In the genomic region with DNA sequence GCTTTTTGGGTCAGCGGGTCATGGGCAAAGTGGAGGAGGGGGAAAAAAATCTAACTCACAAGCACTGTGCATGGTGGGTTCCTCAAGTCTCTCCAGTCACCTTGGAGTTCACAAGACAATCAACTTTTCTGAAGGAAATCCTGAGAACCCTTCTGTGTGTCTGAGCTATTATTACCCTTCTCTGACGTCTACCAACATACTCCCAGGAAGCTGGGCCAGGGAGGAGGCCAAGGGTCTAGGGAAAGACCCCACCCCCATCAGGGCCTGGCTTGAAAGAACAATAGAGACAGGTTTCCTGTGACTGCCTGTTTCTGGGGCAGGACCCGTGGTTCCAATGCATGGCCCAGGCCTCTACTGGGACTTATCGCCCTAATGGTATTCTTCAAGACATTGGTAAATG, we compare ENCODE assay signal across 22 mouse cellular contexts. TPM values are rescaled to one million over a fixed set of nuclear protein-coding genes. Genes with fewer than 3 reads are reported as not detected.
DNase-seq lines count a peak whose midpoint lies in the region; ATAC-seq and TF ChIP-seq lines count a peak whose summit lies in the region.
"Had no signal": no experiment of that assay in that cellular context is flagged by ENCODE, and none has a peak within 500 bp of the region (broad histone marks: within the 10 kb centered on the region; RNA-seq: fewer than 3 reads in every experiment).

No protein-coding gene starts in this region.

- H3K4me2 ChIP-seq in forebrain, postnatal 0 days (ENCODE audit: low read depth): no peak overlapping the region
- no peak overlapping the region for H3K4me2 ChIP-seq in hindbrain, embryonic 14.5 days (replicated peaks)
- no peak overlapping the region for H3K4me2 ChIP-seq in midbrain, embryonic 11.5 days
- no peak overlapping the region for H3K4me2 ChIP-seq in midbrain, postnatal 0 days (ENCODE audit: low read depth, low read length, poor library complexity, severe bottlenecking)
- H3K4me2 ChIP-seq: embryonic facial prominence, embryonic 13.5 days; forebrain, embryonic 13.5 days; heart, embryonic 13.5 days; hindbrain, embryonic 13.5 days; intestine, embryonic 15.5 days had no signal

- WGBS in forebrain, embryonic 10.5 days: 72% methylated on average over 4 of the region's 4 CpGs
- WGBS in forebrain, postnatal 0 days: 73% methylated on average over 4 of the region's 4 CpGs
- WGBS in heart, embryonic 10.5 days: 68% methylated on average over 4 of the region's 4 CpGs
- 69% methylated on average over 4 of the region's 4 CpGs for WGBS in hindbrain, embryonic 10.5 days
- WGBS in hindbrain, embryonic 14.5 days: 71% methylated on average over 4 of the region's 4 CpGs
- 70% methylated on average over 4 of the region's 4 CpGs for WGBS in midbrain, embryonic 11.5 days
- WGBS in midbrain, postnatal 0 days: 75% methylated on average over 4 of the region's 4 CpGs

- no peak overlapping the region for H3K9ac ChIP-seq in forebrain, postnatal 0 days
- no peak overlapping the region for H3K9ac ChIP-seq in hindbrain, embryonic 14.5 days
- no peak overlapping the region for H3K9ac ChIP-seq in midbrain, embryonic 11.5 days (ENCODE audit: low read length)
- H3K9ac ChIP-seq in midbrain, postnatal 0 days (replicated peaks; ENCODE audit: low read length, poor library complexity, severe bottlenecking): no peak overlapping the region
- H3K9ac ChIP-seq: embryonic facial prominence, embryonic 13.5 days; forebrain, embryonic 13.5 days; heart, embryonic 13.5 days; hindbrain, embryonic 13.5 days; intestine, embryonic 15.5 days had no signal

- DNase-seq in forebrain, embryonic 10.5 days (ENCODE audit: extremely low spot score, low spot score): no peak
- no peak for DNase-seq in forebrain, postnatal 0 days
- no peak for DNase-seq in heart, embryonic 10.5 days (ENCODE audit: low spot score)
- DNase-seq in heart, postnatal 14 days: no peak
- DNase-seq in hindbrain, embryonic 10.5 days (ENCODE audit: low spot score): no peak
- DNase-seq in hindbrain, embryonic 14.5 days (ENCODE audit: low spot score): no peak
- peak; percentile 41 for DNase-seq in midbrain, embryonic 11.5 days (ENCODE audit: low spot score, missing footprints)
- no peak for DNase-seq in midbrain, postnatal 0 days (ENCODE audit: low spot score)
- DNase-seq: adrenal gland, adult 8-10 months; B cell, adult 2 months; cerebellum, adult 11-12 months; cerebellum, adult 9-10 months; cerebellum, postnatal 25 days; heart, postnatal 4 days; kidney, adult 2 months had no signal

- H3K27ac ChIP-seq in forebrain, embryonic 10.5 days: 0 out of 2 replicates have a peak overlapping the region, but pooled peaks have one; percentile 0
- H3K27ac ChIP-seq in forebrain, postnatal 0 days (ENCODE audit: low read depth, low read length): no peak overlapping the region
- peak overlapping the region; percentile 57; the same call in 1 of the 2 replicates for H3K27ac ChIP-seq in heart, embryonic 10.5 days
- H3K27ac ChIP-seq in hindbrain, embryonic 10.5 days: peak overlapping the region; percentile 40; the same call in 1 of the 2 replicates
- no peak overlapping the region for H3K27ac ChIP-seq in hindbrain, embryonic 14.5 days
- no peak overlapping the region for H3K27ac ChIP-seq in midbrain, embryonic 11.5 days (ENCODE audit: low read depth, low read length)
- H3K27ac ChIP-seq in midbrain, postnatal 0 days (ENCODE audit: low read depth, low read length): no peak overlapping the region
- H3K27ac ChIP-seq: embryonic facial prominence, embryonic 13.5 days; forebrain, embryonic 13.5 days; hindbrain, embryonic 13.5 days; intestine, embryonic 15.5 days had no signal

- H3K9me3 ChIP-seq in forebrain, embryonic 10.5 days: no peaks in the 10 kb centered on the region
- H3K9me3 ChIP-seq in forebrain, postnatal 0 days (ENCODE audit: low read length): no peaks in the 10 kb centered on the region
- no peaks in the 10 kb centered on the region for H3K9me3 ChIP-seq in heart, embryonic 10.5 days
- no peaks in the 10 kb centered on the region for H3K9me3 ChIP-seq in hindbrain, embryonic 10.5 days
- H3K9me3 ChIP-seq in hindbrain, embryonic 14.5 days (ENCODE audit: control insufficient read depth, low read length): no peaks in the 10 kb centered on the region
- no peaks in the 10 kb centered on the region for H3K9me3 ChIP-seq in midbrain, embryonic 11.5 days (ENCODE audit: control insufficient read depth, low read length)
- no peaks in the 10 kb centered on the region for H3K9me3 ChIP-seq in midbrain, postnatal 0 days (ENCODE audit: low read length)
- H3K9me3 ChIP-seq: embryonic facial prominence, embryonic 13.5 days; forebrain, embryonic 13.5 days; G1E; heart, embryonic 13.5 days; hindbrain, embryonic 13.5 days; intestine, embryonic 15.5 days had no signal

- ATAC-seq in forebrain, postnatal 0 days: no peak
- no peak for ATAC-seq in hindbrain, embryonic 14.5 days (ENCODE audit: low FRiP score)
- no peak for ATAC-seq in midbrain, embryonic 11.5 days (ENCODE audit: low FRiP score)
- ATAC-seq in midbrain, postnatal 0 days (ENCODE audit: low FRiP score): no peak
- ATAC-seq: CD4-positive, CD25-positive, alpha-beta regulatory T cell, adult 4 months; forebrain, embryonic 13.5 days; intestine, embryonic 15.5 days had no signal

- intact Hi-C loops in heart, postnatal 14 days (cut with DNase I): no loop called here

- no peaks in the 10 kb centered on the region for H3K36me3 ChIP-seq in forebrain, embryonic 10.5 days (replicated peaks)
- no peaks in the 10 kb centered on the region for H3K36me3 ChIP-seq in forebrain, postnatal 0 days (ENCODE audit: insufficient read depth)
- no peaks in the 10 kb centered on the region for H3K36me3 ChIP-seq in heart, embryonic 10.5 days
- no peaks in the 10 kb centered on the region for H3K36me3 ChIP-seq in hindbrain, embryonic 10.5 days
- H3K36me3 ChIP-seq in hindbrain, embryonic 14.5 days (replicated peaks; ENCODE audit: control insufficient read depth, insufficient read depth): no peaks in the 10 kb centered on the region
- no peaks in the 10 kb centered on the region for H3K36me3 ChIP-seq in midbrain, embryonic 11.5 days (ENCODE audit: control insufficient read depth, insufficient read depth, low read length)
- no peaks in the 10 kb centered on the region for H3K36me3 ChIP-seq in midbrain, postnatal 0 days (ENCODE audit: insufficient read depth, low read length)
- H3K36me3 ChIP-seq: embryonic facial prominence, embryonic 13.5 days; G1E; heart, embryonic 13.5 days; hindbrain, embryonic 13.5 days; intestine, embryonic 15.5 days had no signal

- no peak for TF ChIP-seq CTCF in forebrain, postnatal 0 days (IDR thresholded peaks at IDR 0.05; ENCODE audit: low read depth)
- no peak for TF ChIP-seq CTCF in midbrain, postnatal 0 days (IDR thresholded peaks at IDR 0.05)

- H3K27me3 ChIP-seq in forebrain, embryonic 10.5 days (ENCODE audit: poor library complexity, severe bottlenecking): no peaks in the 10 kb centered on the region
- H3K27me3 ChIP-seq in forebrain, postnatal 0 days (ENCODE audit: insufficient read depth, low read length): no peaks in the 10 kb centered on the region
- no peaks in the 10 kb centered on the region for H3K27me3 ChIP-seq in heart, embryonic 10.5 days (ENCODE audit: insufficient read depth, poor library complexity, severe bottlenecking)
- no peaks in the 10 kb centered on the region for H3K27me3 ChIP-seq in hindbrain, embryonic 10.5 days (ENCODE audit: insufficient read depth, poor library complexity, severe bottlenecking)
- no peaks in the 10 kb centered on the region for H3K27me3 ChIP-seq in hindbrain, embryonic 14.5 days (ENCODE audit: control insufficient read depth, insufficient read depth, low read length)
- no peaks in the 10 kb centered on the region for H3K27me3 ChIP-seq in midbrain, embryonic 11.5 days (ENCODE audit: control insufficient read depth, insufficient read depth, low read length)
- H3K27me3 ChIP-seq in midbrain, postnatal 0 days (ENCODE audit: insufficient read depth, low read length): no peaks in the 10 kb centered on the region
- H3K27me3 ChIP-seq: embryonic facial prominence, embryonic 13.5 days; forebrain, embryonic 13.5 days; hindbrain, embryonic 13.5 days had no signal

- no peaks in the 10 kb centered on the region for H3K4me1 ChIP-seq in forebrain, embryonic 10.5 days
- no peaks in the 10 kb centered on the region for H3K4me1 ChIP-seq in forebrain, postnatal 0 days (ENCODE audit: insufficient read depth)
- H3K4me1 ChIP-seq in heart, embryonic 10.5 days: peaks cover 59% of the 10 kb centered on the region
- H3K4me1 ChIP-seq in hindbrain, embryonic 10.5 days (replicated peaks): peaks cover 5% of the 10 kb centered on the region; the same call in 1 of the 2 replicates
- H3K4me1 ChIP-seq in hindbrain, embryonic 14.5 days (replicated peaks; ENCODE audit: control insufficient read depth, insufficient read depth, low read length): no peaks in the 10 kb centered on the region
- no peaks in the 10 kb centered on the region for H3K4me1 ChIP-seq in midbrain, embryonic 11.5 days (ENCODE audit: control insufficient read depth, insufficient read depth, low read length)
- H3K4me1 ChIP-seq in midbrain, postnatal 0 days (ENCODE audit: insufficient read depth, low read length): no peaks in the 10 kb centered on the region
- H3K4me1 ChIP-seq: forebrain, embryonic 13.5 days had no signal

- H3K4me3 ChIP-seq in forebrain, embryonic 10.5 days: no peak overlapping the region
- H3K4me3 ChIP-seq in forebrain, postnatal 0 days (ENCODE audit: low read depth, low read length): no peak overlapping the region
- no peak overlapping the region for H3K4me3 ChIP-seq in heart, embryonic 10.5 days
- no peak overlapping the region for H3K4me3 ChIP-seq in hindbrain, embryonic 10.5 days
- H3K4me3 ChIP-seq in hindbrain, embryonic 14.5 days (replicated peaks; ENCODE audit: low read length): no peak overlapping the region
- no peak overlapping the region for H3K4me3 ChIP-seq in midbrain, embryonic 11.5 days (ENCODE audit: low read depth, low read length)
- H3K4me3 ChIP-seq in midbrain, postnatal 0 days (ENCODE audit: low read depth, low read length): no peak overlapping the region
- H3K4me3 ChIP-seq: embryonic facial prominence, embryonic 13.5 days; forebrain, embryonic 13.5 days; heart, embryonic 13.5 days; hindbrain, embryonic 13.5 days; intestine, embryonic 15.5 days had no signal

RNA-seq across cellular contexts. Expression of a gene that starts 46.9 kb away (rescaled TPM):
- polyA plus RNA-seq in forebrain, embryonic 10.5 days (2016; fragmentation: Nextera tagmentation; extraction: Ambion mirVana): 41.2 and 43.2 TPM in 2 replicates
- 42.2 and 43.2 TPM in 2 replicates for total RNA-seq in forebrain, postnatal 0 days (2014; rRNA removed)
- polyA plus RNA-seq in forebrain, postnatal 0 days (2015; fragmentation: Nextera tagmentation; extraction: Ambion mirVana): 30.4 and 34.9 TPM in 2 replicates
- polyA plus RNA-seq in heart, embryonic 10.5 days (2016; fragmentation: Nextera tagmentation; extraction: Ambion mirVana): 30.7 and 45.6 TPM in 2 replicates
- total RNA-seq in heart, postnatal 14 days (2021): 1 to 10 TPM; 9.6 TPM
- 48.8 and 50.0 TPM in 2 replicates for polyA plus RNA-seq in hindbrain, embryonic 10.5 days (2016; fragmentation: Nextera tagmentation; extraction: Ambion mirVana)
- polyA plus RNA-seq in hindbrain, embryonic 14.5 days (2014; fragmentation: Nextera tagmentation; extraction: Ambion mirVana): 37.7 and 41.0 TPM in 2 replicates
- polyA plus RNA-seq in midbrain, embryonic 11.5 days (2014; fragmentation: Nextera tagmentation; extraction: Ambion mirVana): 38.7 and 42.2 TPM in 2 replicates
- total RNA-seq in midbrain, postnatal 0 days (2014; rRNA removed): 47.1 and 49.2 TPM in 2 replicates
- polyA plus RNA-seq in midbrain, postnatal 0 days (2015; fragmentation: Nextera tagmentation; extraction: Ambion mirVana): 32.7 and 34.9 TPM in 2 replicates

RNA-seq across cellular contexts. Expression of a gene that starts 50.6 kb away (rescaled TPM):
- 6.3 and 7.1 TPM in 2 replicates for polyA plus RNA-seq in forebrain, embryonic 10.5 days (2016; fragmentation: Nextera tagmentation; extraction: Ambion mirVana)
- total RNA-seq in forebrain, postnatal 0 days (2014; rRNA removed): 39.4 and 40.2 TPM in 2 replicates
- 12.4 and 12.5 TPM in 2 replicates for polyA plus RNA-seq in forebrain, postnatal 0 days (2015; fragmentation: Nextera tagmentation; extraction: Ambion mirVana)
- polyA plus RNA-seq in heart, embryonic 10.5 days (2016; fragmentation: Nextera tagmentation; extraction: Ambion mirVana): 9.2 and 9.9 TPM in 2 replicates
- 10 to 100 TPM; 22.9 to 25.9 TPM for total RNA-seq in heart, postnatal 14 days (2021)
- polyA plus RNA-seq in hindbrain, embryonic 10.5 days (2016; fragmentation: Nextera tagmentation; extraction: Ambion mirVana): 5.7 and 7.8 TPM in 2 replicates
- 20.6 and 20.7 TPM in 2 replicates for polyA plus RNA-seq in hindbrain, embryonic 14.5 days (2014; fragmentation: Nextera tagmentation; extraction: Ambion mirVana)
- 5.8 and 7.4 TPM in 2 replicates for polyA plus RNA-seq in midbrain, embryonic 11.5 days (2014; fragmentation: Nextera tagmentation; extraction: Ambion mirVana)
- 50.4 and 53.8 TPM in 2 replicates for total RNA-seq in midbrain, postnatal 0 days (2014; rRNA removed)
- 15.3 and 16.1 TPM in 2 replicates for polyA plus RNA-seq in midbrain, postnatal 0 days (2015; fragmentation: Nextera tagmentation; extraction: Ambion mirVana)
- polyA plus RNA-seq: G1E had no signal

Comparison
In these comparisons a context has a peak if more than half of its experiments do, and no peak if none do; other contexts are left out.
1. H3K27ac ChIP-seq: peak in forebrain, embryonic 10.5 days (single experiment), heart, embryonic 10.5 days (single experiment) and hindbrain, embryonic 10.5 days (single experiment); none in forebrain, postnatal 0 days (single experiment), hindbrain, embryonic 14.5 days (single experiment), midbrain, embryonic 11.5 days (single experiment) and midbrain, postnatal 0 days (single experiment).